Mouse (Mus musculus): ENCODE measurements around the gene Tmc3.

Tmc3 gene

DNA sequence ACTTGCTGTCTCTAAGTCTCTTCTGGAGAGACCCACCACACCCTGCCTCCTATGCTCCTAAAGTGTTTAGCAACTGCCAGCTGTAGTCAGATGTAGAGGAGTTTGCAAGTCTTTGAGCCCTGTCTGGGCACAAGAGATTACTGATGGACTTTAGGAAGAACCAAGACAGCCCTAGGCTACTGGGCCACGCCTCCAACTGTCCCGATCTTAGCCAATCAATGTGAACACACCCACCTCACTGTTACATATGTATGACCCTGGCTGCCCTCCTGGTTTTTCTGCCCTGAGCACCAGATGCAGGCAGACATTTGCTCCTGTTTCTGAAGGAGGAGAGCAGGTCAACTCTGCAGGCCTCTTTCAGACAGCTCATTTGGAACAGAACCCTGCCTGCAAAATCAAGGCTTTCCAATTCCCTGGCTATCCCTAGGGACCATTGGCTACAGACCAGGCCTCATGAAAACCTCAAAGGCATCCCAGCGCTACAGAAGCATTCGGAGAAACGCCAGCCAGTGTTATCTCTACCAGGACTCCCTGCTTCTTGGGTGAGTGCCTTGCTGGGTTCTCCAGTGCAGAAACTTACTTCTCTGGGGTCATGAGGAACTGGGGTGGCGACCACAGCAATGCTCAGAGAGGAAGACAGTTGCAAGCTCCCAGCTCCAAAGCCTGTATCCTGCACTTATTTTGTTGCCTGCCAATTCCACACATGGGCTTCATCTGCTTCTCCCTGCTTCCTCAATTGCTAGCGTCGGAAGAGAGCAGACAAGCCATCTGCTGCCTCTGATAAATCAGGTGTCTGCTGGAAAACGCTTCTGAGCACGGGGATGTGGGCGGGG lies at the start of gene Tmc3:
Gene Tmc3 (plus strand): TSS at position 289 of the 833 bp plus-strand sequence.
- DNase-seq (ENCODE audit: low spot score), result no peak

DNA sequence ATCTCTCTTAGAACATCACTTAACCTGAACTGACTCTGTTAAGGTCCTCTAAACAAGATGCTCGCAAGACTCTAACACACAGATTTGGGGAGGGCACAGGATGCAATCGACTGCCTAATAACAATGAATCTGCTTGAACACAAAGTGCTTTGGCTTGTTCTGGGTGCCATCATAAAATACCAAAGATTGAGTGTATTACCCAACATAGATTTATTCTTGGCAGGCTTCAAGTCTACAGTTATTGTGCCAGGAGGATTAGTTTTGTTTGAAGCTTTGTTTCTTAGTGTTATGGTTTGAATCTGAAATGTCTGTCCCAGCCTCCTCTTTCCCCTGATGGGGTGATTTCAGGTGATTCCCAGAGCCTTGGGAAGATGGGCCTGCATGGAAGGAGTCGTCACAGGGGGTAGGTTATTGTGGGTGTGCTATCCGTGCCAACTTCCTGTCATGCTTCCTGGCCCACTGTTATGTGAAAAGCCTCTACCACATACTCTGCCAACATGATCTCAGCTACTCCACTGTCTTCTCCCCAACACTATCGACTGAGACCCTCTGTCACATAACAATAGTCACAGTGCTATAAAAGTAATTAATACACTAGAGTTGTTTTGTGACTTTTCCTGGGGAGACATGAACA lies 43.1 kb upstream of the Tmc3 start:
- DNase-seq (ENCODE audit: low spot score), result no peak

DNA sequence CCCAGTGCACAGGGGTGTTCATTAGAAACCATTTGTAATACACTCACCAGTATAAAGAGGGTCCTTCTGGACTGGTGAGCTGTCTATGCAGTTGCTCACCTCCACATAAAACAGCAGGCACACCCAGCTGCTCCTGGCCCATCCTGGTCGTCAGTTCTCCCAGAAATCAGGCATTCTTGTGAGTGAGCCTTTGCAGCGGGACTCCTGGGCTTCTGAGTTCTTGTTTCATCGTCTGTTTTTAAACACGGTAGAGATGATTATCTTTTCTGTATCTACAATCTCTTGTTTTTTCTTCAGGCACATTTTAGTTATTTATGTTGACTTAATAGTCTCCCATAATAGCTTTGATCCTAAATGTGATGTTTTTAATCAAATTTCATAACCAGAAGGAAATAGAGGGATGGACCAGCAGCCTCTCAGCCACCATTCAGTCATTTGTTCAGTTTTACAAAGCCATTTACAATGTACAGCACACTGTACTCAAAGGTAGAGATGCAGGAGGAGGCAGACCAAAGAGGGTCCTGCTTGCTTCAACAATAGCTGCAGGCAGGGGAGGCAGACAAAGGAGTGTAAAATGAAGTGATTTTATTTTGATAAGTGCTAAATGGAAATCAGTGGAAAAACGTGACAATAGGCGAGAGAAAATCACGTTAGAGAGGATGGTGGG lies 35.9 kb upstream of the Tmc3 start:
- DNase-seq (ENCODE audit: low spot score), result no peak

DNA sequence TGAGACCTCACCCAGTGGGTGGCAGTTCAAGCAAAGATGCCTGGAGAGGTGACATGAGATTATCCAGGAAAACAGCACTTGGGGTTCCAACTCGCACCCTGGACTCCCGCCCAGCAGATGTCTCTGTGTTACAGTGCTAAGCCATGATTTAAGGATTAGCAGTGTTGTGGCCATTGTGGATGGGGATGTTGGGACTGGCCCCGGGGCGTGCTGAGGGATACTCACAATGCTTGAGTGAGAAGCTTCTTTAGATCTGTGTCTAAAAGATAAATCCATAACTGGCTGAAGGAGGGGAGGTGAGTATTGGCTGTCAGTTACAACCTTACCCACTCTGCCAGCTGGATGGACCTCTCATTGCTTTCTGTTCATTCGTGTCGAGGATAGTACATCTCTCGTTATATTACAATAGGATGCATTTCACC lies 35.4 kb upstream of the Tmc3 start:
- no peak for DNase-seq (ENCODE audit: low spot score)

DNA sequence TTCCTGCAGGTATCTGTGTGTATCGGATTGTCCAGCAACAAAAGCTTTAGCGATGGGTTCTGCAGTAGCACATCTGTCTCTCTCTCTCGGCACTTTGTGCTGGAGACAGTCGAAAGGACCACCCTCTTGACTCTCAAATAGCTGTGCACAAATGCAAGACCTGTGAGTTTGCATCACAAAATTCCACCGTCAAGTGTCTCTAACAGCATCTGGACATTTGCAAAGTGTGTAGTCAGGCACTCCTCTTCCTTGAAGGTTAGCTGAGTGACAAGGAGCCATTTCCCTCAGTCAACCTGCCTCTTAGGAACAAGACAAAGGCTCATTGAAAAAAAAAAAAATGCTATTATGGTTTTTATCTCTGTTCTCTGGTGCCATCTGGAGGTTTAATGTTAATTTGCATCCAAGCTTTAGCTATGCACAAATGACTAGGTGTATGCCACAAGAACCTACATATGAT lies 34.7 kb upstream of the Tmc3 start:
- no peak for DNase-seq (ENCODE audit: low spot score)

DNA sequence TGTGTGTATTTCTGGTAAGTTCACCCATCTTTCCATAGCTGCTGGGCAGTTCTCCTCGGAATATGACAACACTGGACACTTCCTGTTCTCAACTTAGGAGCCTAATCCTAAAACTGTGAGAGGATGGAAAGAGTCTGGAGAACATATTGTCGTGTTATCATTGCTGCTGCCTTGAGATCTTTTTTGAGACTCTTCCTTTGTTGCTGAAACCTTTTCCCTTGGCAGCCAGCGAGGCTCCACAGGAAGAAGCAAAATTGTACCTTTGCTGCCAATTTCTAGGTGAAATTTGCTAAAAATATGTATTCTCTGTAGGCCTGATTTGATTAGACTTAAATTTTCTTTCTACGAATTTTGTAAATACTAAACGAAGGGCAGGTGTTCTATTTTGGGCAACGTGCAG lies 30.2 kb upstream of the Tmc3 start:
- DNase-seq (ENCODE audit: low spot score), result no peak

DNA sequence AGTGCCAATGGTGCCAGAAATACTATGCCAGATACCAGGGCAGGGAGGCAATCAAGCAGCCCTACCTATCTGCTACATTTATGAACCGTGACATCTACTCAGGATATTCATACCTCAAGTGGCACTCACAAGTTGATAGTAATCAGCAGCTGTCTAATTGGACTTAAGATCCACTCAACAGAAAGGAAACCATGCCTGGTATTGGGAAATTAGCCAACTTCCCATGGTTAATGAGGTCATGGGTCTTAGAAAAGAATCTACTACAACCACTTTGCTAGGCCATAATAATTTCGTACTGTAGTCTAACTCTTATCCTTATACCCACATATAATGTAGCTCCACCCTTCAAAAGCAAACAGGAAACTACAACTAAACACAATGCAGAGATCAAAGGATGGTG lies 28.2 kb upstream of the Tmc3 start:
- no peak for DNase-seq (ENCODE audit: low spot score)

DNA sequence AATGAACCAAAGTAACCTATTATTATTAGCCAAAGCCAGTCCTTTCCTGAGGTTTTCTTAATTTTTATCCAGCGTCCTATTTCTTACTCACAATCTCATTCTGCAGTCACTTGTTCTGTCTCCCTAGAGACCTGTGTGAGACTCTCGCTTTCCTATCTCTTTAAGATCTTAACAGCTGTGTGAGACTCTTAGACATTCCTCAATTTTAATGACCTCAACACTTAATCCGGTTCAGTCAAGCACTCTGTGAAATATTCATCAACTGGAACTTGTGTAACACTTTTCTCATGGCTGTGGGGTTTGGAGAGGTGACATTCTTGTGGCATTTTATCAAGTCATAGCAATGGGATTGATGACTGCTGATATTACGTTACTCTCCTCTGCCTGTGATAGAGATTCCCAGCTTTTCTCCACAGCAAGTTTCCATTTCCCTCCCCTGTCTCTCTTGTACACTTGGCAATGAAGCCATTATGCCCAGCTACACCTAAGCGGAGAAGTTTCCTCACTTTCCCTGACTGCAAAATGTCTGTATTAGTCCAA lies 25.9 kb upstream of the Tmc3 start:
- no peak for DNase-seq (ENCODE audit: low spot score)

DNA sequence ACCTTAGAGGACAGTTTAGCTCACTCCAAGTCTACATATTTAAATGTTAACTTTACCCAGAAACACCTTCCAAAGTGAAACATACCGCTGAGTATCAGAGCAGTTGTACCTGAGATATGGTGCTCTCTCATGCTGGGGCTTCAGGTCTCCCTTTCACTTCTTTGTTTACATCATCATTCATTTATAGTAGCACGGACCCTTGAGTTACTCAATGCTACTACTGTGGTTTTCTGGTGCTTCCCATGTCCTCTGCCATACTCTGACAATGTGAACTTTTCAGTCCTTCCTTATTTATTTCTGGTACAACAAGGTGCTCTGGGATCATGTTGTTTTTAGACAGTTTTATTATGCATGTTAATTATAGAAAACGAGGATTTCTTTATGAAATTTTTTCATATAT lies 25.2 kb upstream of the Tmc3 start:
- DNase-seq (ENCODE audit: low spot score), result no peak

DNA sequence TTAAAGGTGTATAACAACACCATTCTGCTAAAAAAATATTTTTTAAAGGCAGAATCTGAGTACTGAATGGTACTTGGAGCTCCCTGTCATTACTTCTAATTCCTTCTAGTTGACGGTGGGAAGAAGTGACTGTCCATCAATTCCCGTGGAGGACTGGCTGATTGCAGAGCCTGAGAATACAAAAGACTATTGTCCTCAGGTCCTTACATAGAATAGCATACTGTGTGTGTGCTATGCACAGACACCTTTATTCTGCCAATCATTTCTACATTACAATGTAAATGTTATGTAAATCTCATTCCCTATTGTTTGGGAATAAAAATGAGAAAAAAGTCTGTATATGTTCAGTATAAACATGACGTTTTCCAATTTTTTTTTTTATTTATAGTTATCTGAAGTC lies 22.9 kb upstream of the Tmc3 start:
- no peak for DNase-seq (ENCODE audit: low spot score)

DNA sequence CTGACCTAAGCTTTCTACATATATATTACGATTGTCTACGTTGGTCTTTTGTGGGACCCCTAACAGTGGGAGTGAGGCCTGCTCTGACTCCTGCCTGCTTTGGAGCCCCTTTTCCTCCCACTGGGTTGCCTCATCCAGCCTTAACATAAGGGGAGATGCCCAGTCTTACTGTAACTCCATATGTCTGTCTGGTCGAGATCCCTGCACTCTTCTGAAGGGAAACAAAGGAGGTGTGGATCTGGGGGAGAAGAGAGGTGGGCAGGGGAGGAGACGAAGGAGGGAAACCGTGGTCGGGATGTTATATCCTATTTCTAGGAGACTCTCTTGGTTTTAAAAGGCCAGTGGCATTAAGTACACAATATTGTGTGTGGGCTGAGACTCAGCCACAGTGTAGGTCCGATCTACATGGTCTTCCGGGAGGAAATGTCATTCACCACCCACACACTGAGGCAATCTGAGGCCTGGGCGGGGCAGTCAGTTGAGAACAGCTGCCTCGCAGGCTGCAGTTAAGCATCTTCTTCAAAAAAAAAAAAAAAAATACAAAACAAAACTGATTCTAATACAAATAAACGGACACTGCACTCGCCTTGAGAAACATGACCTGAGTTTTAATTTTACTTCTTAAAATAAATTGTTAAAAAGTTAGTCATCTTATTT lies 20.0 kb upstream of the Tmc3 start:
- DNase-seq (ENCODE audit: low spot score), result no peak

DNA sequence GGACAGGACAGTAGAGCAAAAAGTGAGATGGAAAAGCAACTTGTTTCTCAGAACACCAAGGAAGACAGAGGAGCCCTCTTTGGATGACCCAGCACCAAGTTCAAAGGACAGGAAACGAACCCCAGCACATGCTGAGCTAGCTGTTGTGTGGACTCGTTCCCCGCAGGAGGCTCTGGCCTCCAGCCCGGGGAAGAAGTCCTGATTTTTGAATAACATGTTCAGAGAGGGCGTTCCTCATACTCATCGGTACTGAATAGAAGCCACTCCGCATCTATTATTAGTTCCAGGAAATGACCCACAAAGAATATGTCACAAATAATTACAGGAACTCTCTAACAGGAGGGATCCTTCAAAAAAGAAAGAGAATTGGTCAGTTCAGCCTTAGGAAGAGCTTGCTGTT lies 18.8 kb upstream of the Tmc3 start:
- no peak for DNase-seq (ENCODE audit: low spot score)

DNA sequence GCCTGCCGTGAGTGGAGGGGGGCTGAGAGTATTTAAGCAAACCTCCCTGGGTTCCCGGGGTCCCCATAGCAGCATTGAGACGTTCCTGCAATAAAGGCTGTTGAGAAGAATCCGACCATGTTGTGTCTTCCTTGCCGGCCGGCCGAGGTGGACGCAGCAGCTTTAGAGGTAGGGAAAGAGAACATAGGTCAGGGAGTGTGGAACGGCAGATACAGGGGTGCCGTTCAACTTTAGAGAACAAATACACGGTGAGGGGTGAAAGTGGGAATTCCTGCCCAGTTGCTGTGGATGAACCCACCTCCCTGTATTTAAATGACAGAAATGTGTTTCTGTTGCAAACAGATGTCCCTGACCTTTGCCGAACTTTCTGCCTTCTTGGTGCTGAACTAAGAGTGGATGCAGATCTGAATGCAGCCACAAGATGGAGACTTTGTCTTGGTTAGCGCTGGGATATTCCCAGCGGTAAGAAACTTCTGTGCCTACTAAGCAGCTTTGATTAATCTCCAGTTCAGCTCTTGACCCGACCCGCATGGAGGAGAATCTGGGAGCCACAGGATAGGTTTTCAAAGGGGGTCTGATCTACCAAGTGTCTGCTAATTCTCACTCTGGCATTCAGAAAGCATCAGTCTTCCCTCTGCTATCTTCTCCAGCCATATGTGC lies 16.8 kb upstream of the Tmc3 start:
- DNase-seq (ENCODE audit: low spot score), result no peak

DNA sequence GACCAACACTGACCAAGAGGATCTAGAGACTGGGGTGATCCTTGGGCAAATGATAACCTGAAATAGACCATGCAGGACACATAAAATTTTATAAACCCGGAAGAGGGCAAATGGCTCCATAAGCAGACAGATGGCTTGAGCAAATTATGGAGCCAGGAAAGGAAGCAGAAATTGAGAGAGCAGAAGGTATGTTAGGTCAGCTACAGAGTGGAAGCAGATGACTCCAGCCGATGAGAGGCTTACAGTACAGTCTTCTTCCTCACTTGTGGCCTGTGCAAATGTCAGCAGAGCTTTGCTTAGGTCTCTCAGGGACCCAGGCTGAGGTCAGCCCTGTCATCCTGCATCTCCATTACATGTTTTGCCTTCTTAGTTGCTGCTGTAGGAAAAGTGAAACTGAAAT lies 15.9 kb upstream of the Tmc3 start:
- no peak for DNase-seq (ENCODE audit: low spot score)

DNA sequence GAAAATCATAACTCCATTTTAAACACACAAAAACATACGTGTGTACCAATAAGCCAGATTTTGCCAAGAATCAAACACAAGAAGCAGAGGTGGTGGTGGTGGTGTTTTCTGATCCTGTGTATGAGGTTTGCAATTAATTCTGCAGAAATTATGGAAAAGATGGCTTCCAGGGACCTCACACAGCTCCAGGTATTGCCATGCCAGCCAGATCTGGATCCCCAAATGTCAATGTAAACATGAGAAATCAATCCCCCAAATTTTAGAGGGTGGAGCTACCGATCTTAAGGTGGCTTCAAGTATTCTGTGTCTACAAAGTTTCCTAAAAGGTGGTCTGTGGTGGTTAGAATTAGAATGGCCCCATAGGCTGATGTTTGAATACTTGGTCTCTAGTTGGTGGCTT lies 15.3 kb upstream of the Tmc3 start:
- no peak for DNase-seq (ENCODE audit: low spot score)

DNA sequence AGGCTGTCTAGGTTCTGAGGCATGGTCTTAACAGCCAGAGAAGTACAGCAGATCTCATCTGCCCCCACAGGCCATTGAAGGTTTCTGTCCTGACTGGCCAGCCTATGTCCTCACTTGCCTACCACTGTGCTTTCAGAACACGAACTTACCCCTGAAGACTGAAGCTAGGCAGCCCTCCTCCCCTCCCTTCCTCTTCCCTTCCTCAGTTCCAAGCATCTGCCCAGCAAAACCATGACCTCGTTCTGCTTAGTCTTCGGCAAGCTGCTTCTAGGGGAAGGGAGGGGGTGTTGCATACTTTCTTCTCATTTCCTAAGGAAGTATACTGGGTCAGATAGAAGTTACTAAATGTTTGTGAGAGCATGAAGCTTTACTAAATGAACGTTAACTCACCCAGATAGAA lies 13.7 kb upstream of the Tmc3 start:
- DNase-seq (ENCODE audit: low spot score), result no peak

DNA sequence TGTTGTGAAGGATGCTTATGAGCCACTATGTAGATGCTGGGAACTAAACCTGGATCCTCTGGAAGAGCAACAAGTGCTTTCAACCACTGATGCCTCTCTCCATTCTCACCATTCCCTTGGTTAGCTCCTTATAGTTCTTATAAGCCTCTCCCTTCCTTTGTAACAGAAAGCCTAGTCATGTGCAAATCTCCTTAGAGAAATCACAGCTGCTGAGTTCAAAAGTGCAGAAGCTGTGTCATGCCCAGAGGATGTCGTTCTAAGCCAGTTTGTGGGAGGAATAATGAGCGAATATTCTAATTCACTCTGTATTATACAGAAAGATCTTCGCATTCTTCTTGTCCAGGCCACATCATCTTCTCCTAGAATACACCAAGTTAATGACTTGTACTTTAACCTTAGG lies 12.8 kb upstream of the Tmc3 start:
- DNase-seq (ENCODE audit: low spot score), result no peak

DNA sequence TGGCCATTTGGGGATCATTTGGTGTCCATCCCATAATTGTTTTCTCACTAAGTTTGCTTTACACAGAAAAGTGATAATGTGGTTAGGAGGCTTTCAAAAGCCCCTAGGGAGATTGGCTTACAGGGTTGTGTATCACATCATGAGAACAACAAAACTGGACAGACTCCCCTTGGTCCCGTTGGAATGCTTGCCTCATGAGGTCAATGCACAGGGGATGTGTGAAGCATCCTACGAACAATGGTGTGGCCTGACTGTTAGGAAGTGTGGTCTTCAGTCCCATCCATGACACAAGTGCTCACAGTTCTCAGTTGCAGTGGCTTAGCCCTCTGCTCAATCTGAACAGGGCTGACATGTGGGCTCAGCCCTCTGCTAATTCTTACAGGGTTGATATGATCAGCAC lies 12.3 kb upstream of the Tmc3 start:
- no peak for DNase-seq (ENCODE audit: low spot score)

DNA sequence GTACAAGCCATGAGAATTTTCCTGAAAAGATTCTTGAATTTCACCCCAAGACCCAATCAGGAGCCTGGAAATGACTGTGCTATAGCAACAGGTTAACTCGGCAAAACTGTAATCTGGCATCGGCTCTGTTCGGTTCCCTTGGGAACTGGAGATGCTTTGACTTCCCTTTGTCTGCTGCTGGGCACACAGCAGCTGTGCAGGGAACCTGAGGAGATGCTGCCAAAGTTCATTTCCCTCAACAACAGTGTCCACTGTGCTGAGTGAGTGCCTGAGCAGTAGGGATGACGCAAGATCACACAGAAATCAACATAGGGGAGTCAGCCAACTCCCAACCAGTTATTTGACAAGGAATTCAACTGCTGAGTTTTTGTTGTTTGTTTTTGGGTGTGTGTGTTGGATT lies 3.8 kb upstream of the Tmc3 start:
- DNase-seq (ENCODE audit: low spot score), result no peak

DNA sequence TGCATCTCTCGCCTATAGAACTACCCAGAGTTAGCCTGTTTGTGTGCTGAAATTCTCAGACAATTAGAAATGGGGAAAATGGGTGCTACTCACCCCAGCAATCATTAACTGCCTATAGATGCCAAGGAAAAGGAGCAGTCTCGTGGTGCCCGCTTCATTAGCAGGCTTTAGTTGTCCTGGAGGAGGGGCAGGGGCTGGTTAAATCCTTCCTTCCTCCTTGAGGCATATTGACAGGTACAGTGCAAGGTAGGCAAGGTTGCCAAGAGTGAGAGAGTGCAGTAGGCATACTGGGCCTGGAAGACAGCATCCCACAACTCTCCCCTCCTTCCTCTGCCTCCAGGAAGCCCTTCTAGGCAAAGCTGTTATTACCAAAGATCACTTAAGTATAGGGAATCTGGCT lies 9.3 kb downstream of the Tmc3 start:
- no peak for DNase-seq (ENCODE audit: low spot score)

DNA sequence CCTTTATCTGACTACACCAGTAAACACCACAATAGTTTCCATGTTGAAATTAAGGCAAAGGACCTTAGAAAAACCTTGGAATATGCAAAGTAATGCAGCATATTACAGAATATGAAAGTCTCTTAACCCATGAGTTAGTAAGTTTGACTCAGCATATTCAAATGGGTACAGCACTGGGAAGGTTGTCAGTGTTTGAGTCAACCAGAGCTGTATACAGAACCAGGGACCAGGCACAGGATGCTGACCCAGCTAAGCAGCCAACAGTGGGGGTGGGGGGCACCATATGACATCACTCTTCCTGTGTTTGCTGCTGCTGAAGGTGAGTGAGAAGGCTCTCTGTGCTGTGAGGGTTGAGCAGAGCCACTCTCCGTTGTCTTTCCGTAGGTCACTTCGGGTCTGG lies 12.3 kb downstream of the Tmc3 start:
- no peak for DNase-seq (ENCODE audit: low spot score)

All from urinary bladder, postnatal 10 days (tissue).